In genomic region chr5:130173012-130173411, GRCm38 (mm10) we compare ENCODE assay signal across 9 mouse cellular contexts. TPM values are rescaled to one million over a fixed set of nuclear protein-coding genes. Genes with fewer than 3 reads are reported as not detected.
DNase-seq lines count a peak whose midpoint lies in the region; ATAC-seq and TF ChIP-seq lines count a peak whose summit lies in the region.
"Had no signal": no experiment of that assay in that cellular context is flagged by ENCODE, and none has a peak within 500 bp of the region (broad histone marks: within the 10 kb centered on the region; RNA-seq: fewer than 3 reads in every experiment).

No protein-coding gene starts in this region.

- no peak for TF ChIP-seq POLR2A in MEL (IDR thresholded peaks at IDR 0.05; ENCODE audit: control insufficient read depth in 1 of 2, insufficient read depth in 1 of 2, low read depth in 1 of 2, low read length in 2 of 2, poor library complexity in 1 of 2)

- TF ChIP-seq CTCF in MEL (IDR thresholded peaks at IDR 0.05 in 2 of 3, conservative IDR thresholded peaks at IDR 0.05 in 1 of 3; ENCODE audit: control insufficient read depth in 1 of 3, insufficient read depth in 1 of 3, low read depth in 2 of 3, low read length in 3 of 3, poor library complexity in 1 of 3, severe bottlenecking in 1 of 3), result no peak

- 71% methylated on average over 4 of the region's 4 CpGs for WGBS in heart, embryonic 14.5 days
- whole genome bisulfite sequencing in hindbrain, embryonic 14.5 days, result 97% methylated on average over 4 of the region's 4 CpGs
- 96% methylated on average over 4 of the region's 4 CpGs for WGBS in midbrain, embryonic 10.5 days

- TF ChIP-seq EP300 in MEL (IDR thresholded peaks at IDR 0.05; ENCODE audit: low read depth in 1 of 2, low read length in 2 of 2), result no peak

- no peak for ATAC-seq in heart, embryonic 14.5 days (ENCODE audit: insufficient number of reproducible peaks, insufficient read depth, low FRiP score, low read depth)
- ATAC-seq in hindbrain, embryonic 14.5 days (ENCODE audit: low FRiP score), result no peak

- no peaks in the 10 kb centered on the region for H3K27me3 ChIP-seq in heart, embryonic 14.5 days (ENCODE audit: control insufficient read depth, insufficient read depth, low read length)
- H3K27me3 ChIP-seq in MEL (ENCODE audit: control insufficient read depth in 1 of 2, insufficient read depth in 2 of 2, low read length in 2 of 2), result no peaks in the 10 kb centered on the region
- H3K27me3 ChIP-seq in hindbrain, embryonic 14.5 days (ENCODE audit: control insufficient read depth, insufficient read depth, low read length), result no peaks in the 10 kb centered on the region
- no peaks in the 10 kb centered on the region for H3K27me3 ChIP-seq in midbrain, embryonic 10.5 days (ENCODE audit: low read depth, poor library complexity, severe bottlenecking)

- H3K4me3 ChIP-seq in heart, embryonic 14.5 days (ENCODE audit: control insufficient read depth in 1 of 2, insufficient read depth in 1 of 2, low read depth in 1 of 2, low read length in 2 of 2), result peak overlapping the region in 1 of 2 experiments; percentile 88; a peak in 2 of 4 replicates
- peak overlapping the region; percentile 75 to 98 for H3K4me3 ChIP-seq in MEL (ENCODE audit: control insufficient read depth in 1 of 2, insufficient read depth in 1 of 2, low read depth in 2 of 2, low read length in 2 of 2)
- H3K4me3 ChIP-seq in hindbrain, embryonic 14.5 days (replicated peaks; ENCODE audit: low read length), result peak overlapping the region; percentile 91; the same call in 1 of the 2 replicates
- H3K4me3 ChIP-seq in midbrain, embryonic 10.5 days, result peak overlapping the region; percentile 97

- DNase-seq in heart, postnatal 4 days, result no peak
- DNase-seq in MEL (ENCODE audit: low read depth, low spot score), result no peak
- DNase-seq in hindbrain, embryonic 14.5 days (ENCODE audit: low spot score), result no peak
- no peak for DNase-seq in midbrain, embryonic 10.5 days (ENCODE audit: low spot score)
- DNase-seq in thymus, postnatal 36 days, result no peak
- no peak for DNase-seq in spleen, adult 18-20 months
- no peak for DNase-seq in lung, postnatal 10 days
- DNase-seq: thymus, postnatal 4 days had no signal

- H3K9me3 ChIP-seq in heart, embryonic 14.5 days (ENCODE audit: control insufficient read depth, low read length), result no peaks in the 10 kb centered on the region
- H3K9me3 ChIP-seq in MEL (replicated peaks; ENCODE audit: insufficient read depth, low read length), result no peaks in the 10 kb centered on the region
- no peaks in the 10 kb centered on the region for H3K9me3 ChIP-seq in hindbrain, embryonic 14.5 days (ENCODE audit: control insufficient read depth, low read length)
- no peaks in the 10 kb centered on the region for H3K9me3 ChIP-seq in midbrain, embryonic 10.5 days (replicated peaks)

- H3K4me2 ChIP-seq in heart, embryonic 14.5 days (ENCODE audit: low read length), result peak overlapping the region; percentile 72
- peak overlapping the region; percentile 88 for H3K4me2 ChIP-seq in hindbrain, embryonic 14.5 days (replicated peaks)

- H3K27ac ChIP-seq in heart, embryonic 14.5 days (replicated peaks in 1 of 2; ENCODE audit: control insufficient read depth in 1 of 2, insufficient read depth in 1 of 2, low read depth in 2 of 2, low read length in 2 of 2), result no peak overlapping the region
- peak overlapping the region; percentile 13 for H3K27ac ChIP-seq in MEL (ENCODE audit: control insufficient read depth, low read depth, low read length)
- no peak overlapping the region for H3K27ac ChIP-seq in hindbrain, embryonic 14.5 days
- no peak overlapping the region for H3K27ac ChIP-seq in midbrain, embryonic 10.5 days (replicated peaks)

- H3K79me2 ChIP-seq in MEL (ENCODE audit: control insufficient read depth, insufficient read depth, low read length, poor library complexity), result peaks cover 56% of the 10 kb centered on the region

- no peak for TF ChIP-seq RAD21 in MEL (IDR thresholded peaks at IDR 0.05; ENCODE audit: low read depth, low read length)

- peaks cover 8 to 33% of the 10 kb centered on the region in 2 experiments for H3K4me1 ChIP-seq in heart, embryonic 14.5 days (ENCODE audit: control insufficient read depth in 2 of 2, insufficient read depth in 2 of 2, low read length in 2 of 2)
- peaks cover 27 to 47% of the 10 kb centered on the region in 2 experiments for H3K4me1 ChIP-seq in MEL (ENCODE audit: control insufficient read depth in 1 of 2, insufficient read depth in 2 of 2, low read length in 2 of 2)
- peaks cover 22% of the 10 kb centered on the region for H3K4me1 ChIP-seq in hindbrain, embryonic 14.5 days (replicated peaks; ENCODE audit: control insufficient read depth, insufficient read depth, low read length)
- H3K4me1 ChIP-seq in midbrain, embryonic 10.5 days, result peaks cover 29% of the 10 kb centered on the region

- peak overlapping the region; percentile 90; the same call in 1 of the 2 replicates for H3K9ac ChIP-seq in heart, embryonic 14.5 days (ENCODE audit: low read length)
- peak overlapping the region; percentile 97 for H3K9ac ChIP-seq in MEL (ENCODE audit: control insufficient read depth, low read depth, low read length, poor library complexity, severe bottlenecking)
- H3K9ac ChIP-seq in hindbrain, embryonic 14.5 days, result peak overlapping the region; percentile 93; the same call in 1 of the 2 replicates

- H3K36me3 ChIP-seq in heart, embryonic 14.5 days (ENCODE audit: control insufficient read depth, insufficient read depth, low read length), result no peaks in the 10 kb centered on the region
- H3K36me3 ChIP-seq in MEL (ENCODE audit: control insufficient read depth in 1 of 2, insufficient read depth in 2 of 2, low read length in 2 of 2), result peaks cover 0 to 47% of the 10 kb centered on the region in 2 experiments; a peak in 2 of 4 replicates
- no peaks in the 10 kb centered on the region for H3K36me3 ChIP-seq in hindbrain, embryonic 14.5 days (replicated peaks; ENCODE audit: control insufficient read depth, insufficient read depth)
- H3K36me3 ChIP-seq in midbrain, embryonic 10.5 days, result no peaks in the 10 kb centered on the region

TF ChIP-seq in MEL, 35 proteins besides CTCF, POLR2A, EP300 and RAD21:
- TF ChIP-seq SMC3 (IDR thresholded peaks at IDR 0.05; ENCODE audit: low read depth, low read length) (no peak), NELFE (IDR thresholded peaks at IDR 0.05; ENCODE audit: low read depth, low read length) (no peak), E2F4 (IDR thresholded peaks at IDR 0.05; ENCODE audit: borderline replicate concordance, low read depth, low read length) (no peak), BHLHE40 (IDR thresholded peaks at IDR 0.05; ENCODE audit: borderline replicate concordance, low read depth, low read length) (no peak), MAFK (IDR thresholded peaks at IDR 0.05; ENCODE audit: borderline replicate concordance, low read depth, low read length) (no peak), ELF1 (IDR thresholded peaks at IDR 0.05; ENCODE audit: low read depth, low read length) (no peak), CHD2 (IDR thresholded peaks at IDR 0.05; ENCODE audit: low read length) (no peak), JUND (IDR thresholded peaks at IDR 0.05; ENCODE audit: low read depth, low read length) (no peak), POLR2AphosphoS2 (IDR thresholded peaks at IDR 0.05; ENCODE audit: low read length) (no peak), GATA1 (IDR thresholded peaks at IDR 0.05; ENCODE audit: low read depth, low read length) (no peak), MYB (IDR thresholded peaks at IDR 0.05; ENCODE audit: low read depth, low read length) (no peak), RCOR1 (IDR thresholded peaks at IDR 0.05; ENCODE audit: low read depth, low read length) (no peak), USF1 (IDR thresholded peaks at IDR 0.05; ENCODE audit: low read depth, low read length) (no peak), ZKSCAN1 (IDR thresholded peaks at IDR 0.05; ENCODE audit: low read depth, low read length) (no peak), MAZ (IDR thresholded peaks at IDR 0.05; ENCODE audit: low read depth, low read length) (no peak), MAX (IDR thresholded peaks at IDR 0.05; ENCODE audit: low read length) (0 out of 2 replicates have a peak, but pooled peaks have one; percentile 16), CHD1 (IDR thresholded peaks at IDR 0.05; ENCODE audit: low read depth, low read length) (peak; percentile 85; the same call in 1 of the 2 replicates), HCFC1 (IDR thresholded peaks at IDR 0.05; ENCODE audit: low read depth, low read length) (no peak), SIN3A (IDR thresholded peaks at IDR 0.05; ENCODE audit: low read length) (peak; percentile 51)

RNA-seq across cellular contexts. Expression of gene Rabgef1, which starts 1.4 kb away (rescaled TPM):
- polyA plus RNA-seq in heart, embryonic 14.5 days (2014; fragmentation: Nextera tagmentation; extraction: Ambion mirVana), result 16.5 and 17.9 TPM in 2 replicates
- 10 to 100 TPM; 19.4 to 23.5 TPM for total RNA-seq in heart, postnatal 4 days (2021)
- 24.3 and 25.8 TPM in 2 replicates for total RNA-seq in MEL (2012; rRNA removed)
- 10 to 100 TPM in 1 of 2 experiments, not detected in 1; 35.1 TPM for polyA plus RNA-seq in MEL (2012; ENCODE audit: insufficient read depth in 1 of 2, insufficient read length in 2 of 2, low read depth in 1 of 2, low replicate concordance in 2 of 2, missing spikeins in 1 of 2)
- polyA plus RNA-seq in hindbrain, embryonic 14.5 days (2014; fragmentation: Nextera tagmentation; extraction: Ambion mirVana), result 35.7 and 40.3 TPM in 2 replicates
- polyA plus RNA-seq in midbrain, embryonic 10.5 days (2016; fragmentation: Nextera tagmentation; extraction: Ambion mirVana), result 25.0 and 28.4 TPM in 2 replicates

RNA-seq across cellular contexts. Expression of gene Kctd7, which starts 28.4 kb away (rescaled TPM):
- 4.8 TPM in 2 replicates for polyA plus RNA-seq in heart, embryonic 14.5 days (2014; fragmentation: Nextera tagmentation; extraction: Ambion mirVana)
- 1 to 10 TPM; 4.4 to 4.6 TPM for total RNA-seq in heart, postnatal 4 days (2021)
- 6.4 and 7.0 TPM in 2 replicates for total RNA-seq in MEL (2012; rRNA removed)
- polyA plus RNA-seq in MEL (2012; ENCODE audit: insufficient read depth in 1 of 2, insufficient read length in 2 of 2, low read depth in 1 of 2, low replicate concordance in 2 of 2, missing spikeins in 1 of 2), result 1 to 10 TPM in 1 of 2 experiments, not detected in 1; 5.8 TPM
- polyA plus RNA-seq in hindbrain, embryonic 14.5 days (2014; fragmentation: Nextera tagmentation; extraction: Ambion mirVana), result 15.3 and 18.1 TPM in 2 replicates
- polyA plus RNA-seq in midbrain, embryonic 10.5 days (2016; fragmentation: Nextera tagmentation; extraction: Ambion mirVana), result 6.3 and 7.2 TPM in 2 replicates

RNA-seq across cellular contexts. Expression of gene Tmem248, which starts 43.9 kb away (rescaled TPM):
- polyA plus RNA-seq in heart, embryonic 14.5 days (2014; fragmentation: Nextera tagmentation; extraction: Ambion mirVana), result 30.7 and 31.0 TPM in 2 replicates
- 10 to 100 TPM; 39.1 to 40.9 TPM for total RNA-seq in heart, postnatal 4 days (2021)
- 50.5 and 58.2 TPM in 2 replicates for total RNA-seq in MEL (2012; rRNA removed)
- 10 to 100 TPM in 1 of 2 experiments, not detected in 1; 55.5 TPM for polyA plus RNA-seq in MEL (2012; ENCODE audit: insufficient read depth in 1 of 2, insufficient read length in 2 of 2, low read depth in 1 of 2, low replicate concordance in 2 of 2, missing spikeins in 1 of 2)
- polyA plus RNA-seq in hindbrain, embryonic 14.5 days (2014; fragmentation: Nextera tagmentation; extraction: Ambion mirVana), result 31.3 and 36.5 TPM in 2 replicates
- 37.0 and 37.5 TPM in 2 replicates for polyA plus RNA-seq in midbrain, embryonic 10.5 days (2016; fragmentation: Nextera tagmentation; extraction: Ambion mirVana)
